Mouse (Mus musculus): ENCODE results near the gene Akt1.

Gene Akt1

GRCm38 (mm10) chr12:112674132-112675011, at the start of gene Akt1:
Akt1 (minus strand) TSS chr12:112674884.
- peak; percentile 68 for DNase-seq

- DNase-seq = peak; percentile 75
These were observed 49.6 kb upstream of the Akt1 start for GRCm38 (mm10) chr12:112724077-112724805.

DNA sequence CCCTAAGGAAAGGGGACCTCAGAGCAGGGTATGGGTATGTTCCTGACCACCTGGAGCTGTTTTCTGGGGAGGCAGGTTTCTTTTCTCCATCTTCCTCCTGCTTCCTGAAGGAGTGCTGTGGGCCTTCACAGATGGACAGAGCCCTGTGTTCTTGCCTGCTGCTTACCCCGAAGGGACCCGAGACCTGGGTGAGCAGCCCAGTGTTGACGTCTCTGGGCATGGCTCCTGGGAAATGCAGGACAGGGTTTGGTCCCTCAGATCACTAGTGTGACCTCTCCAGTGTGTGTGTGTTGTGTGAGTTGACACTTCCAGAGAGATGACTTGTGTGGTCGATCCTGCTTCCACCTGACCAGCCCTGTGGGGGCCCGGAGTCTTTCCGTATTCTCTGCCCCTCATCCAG, 48.8 kb upstream of the Akt1 start:
- no peak for DNase-seq

DNA sequence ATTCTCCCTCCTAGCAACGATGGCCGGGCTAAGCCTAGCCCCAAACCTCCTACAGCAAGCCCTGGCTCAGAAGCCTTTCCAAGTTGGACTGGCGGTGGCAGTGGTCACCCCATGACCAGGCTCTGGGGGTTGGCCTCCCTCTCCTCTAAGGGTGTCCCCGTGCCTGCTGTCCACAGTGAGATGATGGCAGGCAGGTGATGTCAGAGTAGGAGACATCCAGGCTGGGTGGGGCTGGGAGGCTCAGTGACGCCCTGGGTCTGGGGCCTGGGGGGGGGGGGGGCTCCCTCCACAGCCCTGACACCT, 48.3 kb upstream of the Akt1 start:
- DNase-seq = no peak

- DNase-seq = peak; percentile 28
These were observed 47.8 kb upstream of the Akt1 start for GRCm38 (mm10) chr12:112722240-112723027.

DNA sequence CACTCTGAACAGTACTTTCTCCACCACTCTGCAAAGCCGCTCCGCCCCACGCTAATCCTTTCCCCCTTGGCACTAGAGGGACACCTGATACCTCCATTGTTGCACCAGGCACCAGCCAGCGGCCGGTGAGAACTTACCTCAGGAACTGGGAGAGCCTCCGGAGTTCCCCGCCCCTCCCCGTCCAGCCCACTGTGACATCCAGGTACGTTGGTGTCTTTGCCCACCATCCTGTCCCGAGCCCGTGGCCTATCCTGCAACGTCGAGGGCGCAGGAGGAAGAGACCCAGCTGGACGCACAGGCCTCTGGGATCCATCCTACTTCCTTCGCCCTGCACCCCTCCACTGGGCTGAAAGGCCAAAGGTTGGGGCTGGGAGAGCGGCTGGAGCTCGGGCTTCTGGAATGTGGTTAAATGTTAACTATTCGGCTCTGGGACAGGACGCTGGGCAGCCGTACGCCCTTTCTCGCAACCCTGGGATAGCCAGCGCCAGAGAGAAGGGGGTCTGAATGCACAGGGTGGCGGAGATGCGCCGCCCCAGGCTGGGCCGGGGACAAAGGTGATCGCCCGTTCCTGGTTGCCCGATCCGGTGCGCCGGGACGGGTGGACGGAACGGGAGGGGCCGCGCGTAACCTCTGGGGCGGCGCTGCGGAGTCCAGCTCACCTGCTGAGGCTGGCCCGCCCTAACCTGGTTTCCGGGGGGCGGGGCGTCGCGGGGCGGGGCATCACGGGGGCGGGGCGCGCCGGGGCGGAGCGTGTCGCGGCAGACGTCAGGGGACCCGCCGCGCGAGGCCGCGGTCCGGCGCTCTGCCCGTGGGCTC, 46.9 kb upstream of the Akt1 start:
- peak; percentile 54 for DNase-seq

DNA sequence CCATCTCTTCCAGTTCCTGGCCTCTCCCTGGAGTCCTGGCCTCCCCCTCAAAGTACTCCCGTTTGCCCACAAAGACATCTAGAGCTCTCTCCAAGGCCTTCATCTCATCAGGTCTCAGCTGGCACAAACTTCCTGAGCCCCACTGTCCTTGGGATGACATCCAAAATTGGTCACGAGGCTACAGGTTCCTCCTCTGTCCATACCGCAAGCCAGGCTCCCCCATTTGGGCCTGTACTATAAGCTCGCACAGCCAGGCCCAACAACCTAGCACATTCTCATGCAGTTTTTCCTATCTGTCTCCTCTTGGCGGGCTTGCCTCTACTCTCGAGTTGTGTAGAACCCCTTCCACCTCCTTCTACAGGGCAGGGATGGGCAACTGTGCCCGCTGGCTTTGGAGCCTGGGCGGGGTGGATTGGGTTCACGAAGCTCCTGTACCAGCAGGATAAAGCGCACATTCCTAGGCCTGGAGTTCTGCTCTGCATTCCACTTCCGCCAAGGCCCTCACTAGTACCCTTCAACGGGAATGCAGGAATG, 46.3 kb upstream of the Akt1 start:
- no peak for DNase-seq

GRCm38 (mm10) chr12:112720216-112720615, 45.5 kb upstream of the Akt1 start, which contains the start of gene Cep170b:
Cep170b (plus strand) TSS chr12:112720455.
- DNase-seq = no peak

- no peak for DNase-seq
These were observed 44.3 kb upstream of the Akt1 start for GRCm38 (mm10) chr12:112718995-112719394.

GRCm38 (mm10) chr12:112717140-112717539, 42.5 kb upstream of the Akt1 start:
- DNase-seq = peak; percentile 70

DNA sequence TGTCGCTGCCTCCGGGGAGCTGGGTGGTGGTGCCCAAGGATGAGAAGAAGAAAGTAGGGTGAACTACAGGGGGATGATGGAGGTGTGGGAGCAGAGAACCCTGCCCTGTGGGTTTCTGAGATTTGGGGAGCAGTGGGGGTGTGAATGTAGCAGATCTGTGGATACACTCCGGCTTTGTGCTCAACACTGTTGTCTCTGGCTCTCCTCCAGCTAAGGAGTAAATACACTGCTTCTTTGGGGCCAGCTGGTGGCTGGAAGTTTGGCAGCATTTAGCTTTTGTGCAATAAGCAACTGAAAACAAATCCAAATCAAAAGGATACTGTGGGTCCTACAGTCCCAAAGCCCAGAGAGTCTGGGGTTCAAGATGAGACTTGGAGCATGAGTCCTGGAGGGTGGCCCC, 39.3 kb upstream of the Akt1 start:
- DNase-seq = no peak

GRCm38 (mm10) chr12:112707573-112707869, 32.8 kb upstream of the Akt1 start:
- DNase-seq = no peak

GRCm38 (mm10) chr12:112706704-112707572, 32.3 kb upstream of the Akt1 start:
- DNase-seq = peak; percentile 90

- no peak for DNase-seq
These were observed 28.0 kb upstream of the Akt1 start for GRCm38 (mm10) chr12:112702374-112703320.

GRCm38 (mm10) chr12:112700522-112700921, 25.8 kb upstream of the Akt1 start:
- DNase-seq = no peak

DNA sequence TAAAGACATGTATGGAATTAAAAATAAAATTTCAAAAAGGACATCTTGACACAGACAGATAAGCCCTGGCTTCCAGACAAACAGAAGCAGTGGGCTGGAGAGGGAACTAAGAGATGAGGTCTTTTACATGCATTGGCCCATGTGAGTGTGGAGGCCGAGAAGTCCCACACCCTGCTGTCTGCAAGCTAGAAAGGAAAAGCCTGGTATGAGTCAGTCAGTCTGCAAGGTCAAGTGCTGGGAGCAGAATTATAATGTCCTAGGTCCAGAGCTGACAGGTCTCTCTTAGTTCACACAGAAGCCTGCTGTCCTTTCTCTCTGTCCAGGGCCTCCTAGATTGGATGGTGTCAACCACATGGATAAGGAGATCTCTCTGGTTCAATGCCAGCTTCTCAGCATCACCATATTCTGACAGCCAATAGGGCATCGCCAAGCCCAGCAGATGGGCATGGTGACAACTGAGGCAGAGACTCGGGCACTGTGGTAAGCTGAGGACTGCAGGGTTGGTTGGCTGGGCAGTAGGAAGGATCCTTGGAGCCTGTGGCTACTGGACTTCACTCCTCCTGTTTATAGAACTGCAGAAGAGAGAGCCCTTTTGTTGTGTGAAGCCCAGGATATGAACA, 22.2 kb upstream of the Akt1 start:
- no peak for DNase-seq

DNA sequence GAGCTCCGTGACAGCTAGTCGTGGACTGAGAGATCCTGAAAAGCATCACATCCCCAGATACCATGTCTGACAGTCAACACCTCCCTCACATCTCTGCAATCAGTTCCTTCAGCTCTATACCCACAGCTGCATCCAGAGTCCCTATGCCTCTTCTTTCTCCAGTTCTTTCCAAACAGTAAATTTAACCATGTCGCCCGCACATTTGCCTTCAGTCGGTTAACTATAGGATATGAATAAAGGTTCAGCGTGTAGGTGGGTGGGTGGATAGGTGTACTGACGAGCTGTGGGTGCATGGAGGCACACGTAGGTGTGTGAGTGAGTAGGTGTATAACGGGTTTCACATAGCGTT, 19.4 kb upstream of the Akt1 start:
- no peak for DNase-seq

GRCm38 (mm10) chr12:112693185-112694126, 18.8 kb upstream of the Akt1 start:
- peak; percentile 94 for DNase-seq

DNA sequence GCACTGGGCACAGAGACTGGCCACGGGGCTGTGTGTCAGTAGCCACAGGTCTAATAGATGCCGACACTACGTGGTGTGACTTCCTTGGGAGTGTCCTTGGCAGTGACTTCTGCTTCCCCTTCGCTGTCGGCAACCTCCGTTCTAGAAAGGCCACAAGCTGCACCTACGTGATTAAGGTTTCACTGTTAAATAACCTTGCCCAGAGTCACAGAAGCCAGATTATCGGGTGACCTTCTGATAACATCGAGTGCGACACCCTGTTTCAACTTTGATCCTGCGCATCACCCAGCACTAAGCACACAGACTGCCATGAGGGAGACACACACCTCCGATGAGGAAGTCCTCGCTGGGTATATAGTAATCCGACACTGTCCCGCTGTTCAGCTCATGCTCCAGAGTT, 13.8 kb upstream of the Akt1 start:
- no peak for DNase-seq
